Mouse (Mus musculus) heart, postnatal 14 days (tissue): ENCODE data around the gene Sh2d4b. TPM values are rescaled to one million over a fixed set of nuclear protein-coding genes. Genes with fewer than 3 reads are reported as not detected.

Experiments
- DNase-seq, 2 experiments: peaks; one replicate each; pipeline ENCODE4 v3.0.0; 2021 to 2022
- intact Hi-C: fragments of 180-260 bp; cut with DNase I; formaldehyde crosslinking; loops from one replicate; pipeline ENCODE4 v1.15.1; 2025
- total RNA-seq, 2 experiments: library from RNA; stranded (reverse); gene quantifications; 2 replicates each; pipeline ENCODE4 v1.2.3; 2021

The Sh2d4b gene
- total RNA-seq, 2 experiments from 2014 or later: 0.93 to 1.2 TPM

GRCm38 (mm10) chr14:40864811-40865514 lies 28.1 kb downstream of the Sh2d4b start:
- no peak for DNase-seq
- intact Hi-C loops: no loop called here

GRCm38 (mm10) chr14:40863659-40864058 lies 29.4 kb downstream of the Sh2d4b start:
- no peak for DNase-seq
- intact Hi-C loops: no loop called here

GRCm38 (mm10) chr14:40863022-40863421 lies 30.0 kb downstream of the Sh2d4b start:
- no peak for DNase-seq
- intact Hi-C loops: no loop called here

- DNase-seq: no peak
- intact Hi-C loops: no loop called here
These were observed 40.1 kb downstream of the Sh2d4b start for GRCm38 (mm10) chr14:40852978-40853377.

GRCm38 (mm10) chr14:40837397-40837796 lies 55.7 kb downstream of the Sh2d4b start:
- intact Hi-C loops: no loop called here
- DNase-seq: no peak

GRCm38 (mm10) chr14:40830505-40830904 lies 62.6 kb downstream of the Sh2d4b start:
- intact Hi-C loops: no loop called here
- no peak for DNase-seq

GRCm38 (mm10) chr14:40830094-40830493 lies 63.0 kb downstream of the Sh2d4b start:
- intact Hi-C loops: no loop called here
- DNase-seq: no peak

- DNase-seq: peak; percentile 49 to 64
- intact Hi-C loops: loop anchor here (5.0 kb wide), 1 partner anchor 159 kb away; no protein-coding TSS in a partner anchor
These were observed 75.0 kb downstream of the Sh2d4b start for GRCm38 (mm10) chr14:40818051-40818450.

- DNase-seq: no peak
- intact Hi-C loops: loop anchor here (5.0 kb wide), 1 partner anchor 161 kb away; no protein-coding TSS in a partner anchor
These were observed 76.4 kb downstream of the Sh2d4b start for GRCm38 (mm10) chr14:40816715-40817114.

- peak; percentile 26 to 54 for DNase-seq
These were observed 101.5 kb downstream of the Sh2d4b start for GRCm38 (mm10) chr14:40791606-40792005.

GRCm38 (mm10) chr14:40789110-40789509 lies 104.0 kb downstream of the Sh2d4b start:
- peak; percentile 13 to 38 for DNase-seq
- intact Hi-C loops: no loop called here

More at GRCm38 (mm10) chr14:40791606-40792005, 101.5 kb downstream of the Sh2d4b start:
- intact Hi-C loops: loop anchor here (5.0 to 10.0 kb wide), 2 partner anchors 101 to 183 kb away; partner anchors contain the start of gene Sh2d4b

GRCm38 (mm10) chr14:40769097-40770090 lies 123.7 kb downstream of the Sh2d4b start:
- no peak for DNase-seq
- intact Hi-C loops: no loop called here

Other genes starting within 250 kb of the Sh2d4b start
- 10 to 100 TPM; 27.9 to 28.7 TPM for gene Tspan14, start 73.5 kb upstream of the Sh2d4b start, total RNA-seq
- gene Fam213a, start 120.5 kb upstream of the Sh2d4b start, total RNA-seq: 10 to 100 TPM; 17.1 to 22.2 TPM
- not detected for gene Dydc2, start 175.9 kb upstream of the Sh2d4b start, total RNA-seq
- gene Dydc1, start 179.6 kb upstream of the Sh2d4b start, total RNA-seq: not detected
- under 1 TPM in 1 of 2 experiments, not detected in 1; 0.15 TPM for gene Mat1a, start 211.8 kb upstream of the Sh2d4b start, total RNA-seq
- gene Sftpa1, start 238.5 kb upstream of the Sh2d4b start, total RNA-seq: 1 to 10 TPM in 1 of 2 experiments, not detected in 1; 3.4 TPM